Mouse (Mus musculus): ENCODE results near the gene Hdgf. TPM values are rescaled to one million over a fixed set of nuclear protein-coding genes. Genes with fewer than 3 reads are reported as not detected.

The Hdgf gene
- total RNA-seq, 2 experiments from 2014 or later = 152 to 161 TPM

DNA sequence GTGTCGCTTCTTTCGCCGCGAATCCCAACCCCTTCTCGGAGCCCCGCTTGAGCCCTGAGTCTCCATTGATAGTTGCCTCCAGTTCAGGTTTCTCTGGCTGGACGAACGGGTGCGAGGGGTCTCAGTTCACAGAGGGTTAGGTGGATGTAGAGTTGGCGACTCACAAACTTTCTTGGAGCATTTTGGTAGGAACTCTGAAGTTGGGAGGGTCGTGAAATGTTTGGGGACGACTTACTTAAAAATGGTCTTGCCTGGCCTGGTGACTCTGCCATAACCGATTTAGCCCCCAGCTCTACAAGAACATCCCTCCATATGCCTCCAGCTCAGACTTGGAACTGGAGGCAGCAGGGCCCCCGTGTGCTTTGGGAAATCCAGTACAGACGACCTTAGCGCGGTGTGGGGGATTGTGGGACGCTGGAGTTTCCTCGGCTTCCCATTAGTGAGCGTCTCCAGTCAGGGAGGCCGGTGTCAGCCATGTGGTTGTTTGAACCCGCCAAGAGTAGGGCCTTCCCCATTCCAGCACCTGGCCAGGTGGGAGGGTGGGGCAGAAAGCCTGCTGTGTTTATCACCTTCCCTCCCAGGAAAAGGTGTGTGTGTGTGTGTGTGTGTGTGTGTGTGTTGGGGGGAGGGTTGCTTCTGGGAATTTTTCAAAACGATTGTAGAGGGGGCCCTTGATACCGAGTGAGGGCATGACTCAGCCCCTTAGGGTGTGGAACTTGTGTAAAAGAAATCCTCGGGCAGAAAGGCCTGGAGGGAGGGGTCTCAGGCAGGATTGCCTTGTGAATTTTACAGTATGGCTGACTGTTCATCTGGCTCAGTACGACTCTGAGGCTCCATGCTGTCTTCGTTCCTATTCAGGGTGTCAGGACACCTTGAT lies 1.1 kb downstream of the Hdgf start:
- DNase-seq = peak; percentile 32
- intact Hi-C loops (cut with DNase I; ENCODE audit: low total_unique reads) = no loop called here

DNA sequence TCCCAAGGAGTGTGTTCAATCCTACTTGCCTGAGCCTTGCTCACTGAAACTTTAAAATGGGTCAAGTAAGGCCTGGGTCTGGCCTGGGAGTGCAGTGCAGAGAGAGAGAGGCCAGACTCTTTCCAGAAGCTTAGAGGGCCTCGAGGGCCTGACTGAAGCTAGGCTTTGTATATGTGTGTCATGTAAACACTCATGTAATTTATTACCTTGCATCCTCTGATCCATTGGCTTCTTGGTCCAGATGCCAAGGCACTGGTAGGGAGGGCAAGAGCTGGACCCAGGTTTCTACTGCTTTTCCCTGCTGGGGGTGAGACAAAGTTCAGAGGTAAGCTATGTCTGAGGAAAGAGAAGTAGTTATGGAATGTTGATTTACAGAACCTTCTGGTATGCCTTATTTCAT lies 1.8 kb downstream of the Hdgf start:
- no peak for DNase-seq
- intact Hi-C loops (cut with DNase I; ENCODE audit: low total_unique reads) = no loop called here

DNA sequence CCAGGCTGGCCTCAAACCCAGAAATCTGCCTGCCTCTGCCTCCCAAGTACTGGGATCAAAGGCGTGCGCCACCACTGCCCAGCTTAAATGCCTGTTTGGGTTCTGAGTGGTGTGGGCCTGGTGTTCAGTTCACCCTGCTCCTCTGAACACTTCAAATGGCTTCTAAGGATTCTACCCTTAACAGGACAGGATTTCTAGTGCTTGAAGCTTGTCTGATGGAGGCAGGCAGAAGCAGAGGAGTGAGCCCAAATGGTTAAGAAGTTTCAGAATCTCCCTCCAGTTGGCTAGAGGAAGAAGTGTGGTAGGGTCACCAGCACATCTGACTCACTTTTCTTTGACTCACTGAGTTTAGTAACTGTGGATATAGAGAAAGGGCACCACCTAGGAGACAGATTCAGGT lies 3.3 kb downstream of the Hdgf start:
- no peak for DNase-seq
- intact Hi-C loops (cut with DNase I; ENCODE audit: low total_unique reads) = no loop called here

DNA sequence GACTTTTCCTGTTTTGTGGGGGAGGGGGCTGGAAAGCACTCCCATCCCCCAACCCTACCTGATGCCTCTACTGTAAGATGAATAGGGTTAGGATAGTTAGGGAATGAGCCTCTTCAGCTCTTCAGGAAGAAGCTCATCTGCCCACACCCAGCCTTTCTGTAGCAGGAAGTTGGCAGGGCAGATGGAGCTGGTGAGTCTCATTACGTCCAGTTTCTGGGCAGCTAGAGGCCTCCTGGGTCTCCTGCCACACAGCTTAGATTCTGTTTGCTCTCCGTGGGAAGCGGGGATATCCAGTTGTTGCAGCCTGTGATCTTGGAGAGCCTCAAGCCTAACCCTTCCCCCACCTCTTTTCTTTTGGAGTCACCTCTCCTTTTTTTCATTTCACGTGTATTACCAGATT lies 3.8 kb downstream of the Hdgf start:
- intact Hi-C loops (cut with DNase I; ENCODE audit: low total_unique reads) = no loop called here
- no peak for DNase-seq

DNA sequence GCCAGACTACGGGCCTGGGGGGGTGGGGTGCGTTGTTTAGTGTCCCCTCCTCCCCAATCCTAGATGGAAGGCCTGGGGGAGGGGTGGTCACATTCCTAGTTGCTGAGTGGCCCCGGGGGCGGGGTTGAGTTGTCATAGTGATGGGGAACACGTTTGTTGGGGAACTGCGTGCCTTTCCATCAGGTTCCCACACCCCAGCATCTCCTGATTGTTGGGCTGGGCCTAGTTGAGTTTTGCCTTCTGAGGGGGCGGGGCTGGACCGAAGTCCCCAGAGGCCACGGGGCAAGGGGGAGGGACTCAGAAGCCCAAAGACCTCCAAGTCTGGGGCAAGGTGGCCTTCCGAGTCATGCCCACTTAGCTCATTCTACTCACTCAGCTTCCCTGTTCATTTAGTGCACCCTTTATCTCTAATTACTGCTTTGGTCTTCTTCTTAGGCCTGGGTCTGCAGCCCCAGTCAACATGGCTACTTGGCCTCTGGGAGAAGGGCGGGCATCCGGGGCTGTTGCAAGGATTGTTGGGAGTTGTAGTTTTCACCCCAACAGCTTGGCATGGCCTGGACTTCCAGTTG lies 4.5 kb downstream of the Hdgf start:
- DNase-seq = peak; percentile 83
- intact Hi-C loops (cut with DNase I; ENCODE audit: low total_unique reads) = no loop called here

DNA sequence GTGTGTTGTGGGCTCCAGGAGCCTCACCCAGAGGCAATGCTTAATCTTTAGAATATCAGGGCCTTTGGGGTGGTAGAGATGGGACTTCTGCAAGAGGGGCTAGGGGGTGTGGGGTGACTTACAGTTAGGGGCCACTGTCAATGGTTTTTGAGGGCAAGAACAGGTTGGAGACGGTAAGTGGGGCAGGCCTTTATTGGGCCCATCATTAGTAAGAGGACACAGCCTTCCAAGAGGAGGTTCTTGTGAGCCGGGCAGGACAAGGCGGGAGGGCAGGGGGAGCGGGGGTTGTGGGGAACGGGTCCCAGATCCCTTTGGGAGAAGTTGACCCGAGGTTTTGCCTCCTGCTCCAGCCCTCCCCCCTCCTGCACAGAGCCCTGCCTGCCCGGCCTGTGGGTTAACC lies 7.4 kb downstream of the Hdgf start:
- intact Hi-C loops (cut with DNase I; ENCODE audit: low total_unique reads) = no loop called here
- DNase-seq = no peak

DNA sequence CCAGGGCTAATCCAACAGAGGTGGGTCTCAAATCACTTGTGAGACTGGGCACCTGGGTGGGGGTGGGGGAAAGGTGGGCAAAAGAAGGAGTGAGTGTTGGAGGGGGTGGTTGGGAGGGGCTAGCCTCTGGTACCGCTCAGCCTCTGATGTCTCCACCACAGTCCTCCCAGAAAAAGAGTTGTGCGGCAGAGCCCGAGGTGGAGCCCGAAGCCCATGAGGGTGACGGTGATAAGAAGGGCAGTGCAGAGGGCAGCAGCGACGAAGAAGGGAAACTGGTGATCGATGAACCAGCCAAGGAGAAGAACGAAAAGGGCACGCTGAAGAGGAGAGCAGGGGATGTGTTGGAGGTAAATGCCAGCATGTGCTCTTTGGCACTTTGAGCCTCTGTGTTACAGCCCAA lies 7.8 kb downstream of the Hdgf start:
- DNase-seq = no peak
- intact Hi-C loops (cut with DNase I; ENCODE audit: low total_unique reads) = no loop called here

DNA sequence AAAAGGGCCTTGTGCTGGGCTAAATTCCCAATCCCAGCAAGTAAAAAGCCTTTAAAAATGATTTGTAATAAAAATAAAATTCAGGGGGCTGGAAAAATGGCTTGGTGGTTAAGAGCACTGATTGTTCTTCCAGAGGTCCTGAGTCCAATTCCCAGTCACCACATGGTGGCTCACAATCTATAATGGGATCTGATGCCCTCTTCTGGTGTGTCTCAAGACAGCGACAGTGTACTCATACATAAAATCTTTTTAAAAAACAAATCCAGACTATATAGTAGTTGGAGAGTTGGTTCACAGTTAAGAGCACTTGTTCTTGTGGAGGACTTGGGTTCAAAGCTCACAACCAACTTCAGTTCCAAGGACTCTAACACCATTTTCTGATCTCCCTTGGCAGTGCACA lies 10.9 kb downstream of the Hdgf start:
- no peak for DNase-seq
- intact Hi-C loops (cut with DNase I; ENCODE audit: low total_unique reads) = no loop called here

DNA sequence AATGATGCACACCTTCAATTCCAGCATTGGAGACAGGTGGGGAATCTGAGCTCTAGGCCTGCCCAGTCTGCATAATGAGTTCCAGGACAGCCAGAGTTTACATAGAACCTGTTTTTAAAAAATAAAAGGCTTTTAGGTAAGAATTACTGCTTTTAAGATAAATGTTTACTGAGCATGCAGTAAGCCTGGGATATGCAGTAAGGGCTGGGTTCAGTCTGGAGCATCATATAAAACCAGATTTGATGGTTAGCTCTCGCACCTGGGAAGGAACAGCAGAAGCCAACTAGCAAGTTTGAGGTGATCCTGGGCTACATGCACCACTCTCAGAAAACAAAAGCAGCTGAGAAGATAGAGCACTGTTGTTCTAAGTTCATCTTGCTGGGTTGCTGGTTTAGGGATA lies 12.4 kb downstream of the Hdgf start:
- no peak for DNase-seq
- intact Hi-C loops (cut with DNase I; ENCODE audit: low total_unique reads) = no loop called here

DNA sequence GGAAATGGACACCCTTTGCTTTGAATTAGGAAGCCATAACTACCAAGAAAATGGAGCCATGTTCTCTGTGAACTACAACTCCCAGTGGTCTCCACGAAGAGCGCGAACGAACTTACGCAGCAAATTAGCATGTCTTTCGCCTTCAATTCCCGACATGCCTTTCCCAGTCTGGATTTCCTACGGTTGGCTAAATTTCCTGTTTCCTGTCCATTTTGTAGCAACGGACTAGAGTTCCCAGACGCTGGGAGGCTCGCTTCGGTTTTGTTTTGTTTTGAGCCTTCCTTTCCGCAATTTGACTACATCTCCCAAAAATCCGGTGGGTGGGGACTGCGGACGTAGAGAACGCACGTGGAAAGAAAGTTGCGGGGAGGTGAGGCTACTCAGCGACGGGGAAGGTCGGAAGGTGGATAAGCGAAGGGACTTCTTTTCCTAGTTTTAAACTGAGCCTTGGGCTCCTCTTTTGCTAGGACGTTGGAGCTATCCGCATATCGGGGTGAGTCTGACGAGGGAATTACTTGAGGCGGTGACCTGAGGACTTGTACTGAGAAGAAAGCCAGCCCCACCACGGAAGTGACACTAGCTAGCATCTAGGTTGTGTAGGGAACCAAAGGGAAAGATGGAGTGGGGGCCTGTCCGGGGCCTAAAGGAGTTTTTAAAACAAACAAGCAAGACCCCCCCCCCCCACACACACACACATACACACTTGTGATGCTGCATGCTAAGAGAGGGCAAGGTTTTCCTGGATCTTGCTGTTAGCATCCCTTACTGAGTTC lies 13.4 kb downstream of the Hdgf start, which contains the start of gene Mrpl24:
TSS of gene Mrpl24 (plus strand) at position 171 of the 773 bp plus-strand sequence.
- DNase-seq = peak; percentile 65
- intact Hi-C loops (cut with DNase I; ENCODE audit: low total_unique reads) = no loop called here

DNA sequence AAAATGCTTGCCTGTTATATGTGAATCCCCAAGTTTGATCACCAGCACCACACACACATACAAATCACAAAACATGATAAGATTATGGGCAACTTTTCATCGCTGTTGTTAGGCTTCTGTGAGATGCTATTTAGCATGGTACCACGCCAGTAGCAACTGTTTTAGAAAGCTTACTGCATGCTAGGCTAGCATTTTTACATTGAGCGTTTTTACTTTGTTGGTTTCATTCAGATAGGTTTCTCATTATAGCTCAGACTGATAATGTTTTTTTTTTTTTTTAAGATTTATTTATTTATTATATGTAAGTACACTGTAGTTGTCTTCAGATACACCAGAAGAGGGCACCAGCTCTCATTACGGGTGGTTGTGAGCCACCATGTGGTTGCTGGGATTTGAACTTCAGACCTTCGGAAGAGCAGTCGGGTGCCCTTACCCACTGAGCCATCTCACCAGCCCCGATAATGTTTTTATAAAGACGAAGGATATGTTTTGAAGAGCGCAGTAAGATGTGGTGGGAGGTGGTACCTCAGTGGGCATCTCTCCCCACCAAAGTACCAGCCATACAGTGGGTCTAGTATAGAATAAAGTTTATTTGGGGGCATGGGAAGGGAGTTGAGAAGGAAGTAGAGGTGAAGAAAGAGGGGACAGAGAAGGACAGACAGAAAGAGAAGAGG lies 14.3 kb downstream of the Hdgf start:
- no peak for DNase-seq
- intact Hi-C loops (cut with DNase I; ENCODE audit: low total_unique reads) = no loop called here

DNA sequence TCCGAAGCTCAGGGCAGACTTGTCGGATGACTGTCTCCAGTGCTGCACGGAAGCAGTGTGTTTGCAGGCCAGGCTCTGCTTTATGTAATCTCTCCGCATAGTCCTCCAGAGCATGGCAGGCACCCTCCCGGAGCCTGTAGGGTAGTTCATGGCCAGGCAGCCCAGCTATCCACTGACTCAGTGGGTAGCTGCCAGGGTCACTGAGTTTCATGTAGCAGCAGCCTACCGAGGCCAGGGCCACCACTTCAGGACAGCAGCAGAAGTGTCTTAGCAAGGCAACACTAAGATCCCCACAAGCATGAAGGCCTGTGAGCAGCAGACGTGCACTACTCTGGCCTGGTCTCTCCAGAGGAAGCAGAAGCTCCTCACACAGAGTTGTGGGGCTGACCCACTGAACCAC lies 18.9 kb downstream of the Hdgf start:
- intact Hi-C loops (cut with DNase I; ENCODE audit: low total_unique reads) = no loop called here
- DNase-seq = no peak

DNA sequence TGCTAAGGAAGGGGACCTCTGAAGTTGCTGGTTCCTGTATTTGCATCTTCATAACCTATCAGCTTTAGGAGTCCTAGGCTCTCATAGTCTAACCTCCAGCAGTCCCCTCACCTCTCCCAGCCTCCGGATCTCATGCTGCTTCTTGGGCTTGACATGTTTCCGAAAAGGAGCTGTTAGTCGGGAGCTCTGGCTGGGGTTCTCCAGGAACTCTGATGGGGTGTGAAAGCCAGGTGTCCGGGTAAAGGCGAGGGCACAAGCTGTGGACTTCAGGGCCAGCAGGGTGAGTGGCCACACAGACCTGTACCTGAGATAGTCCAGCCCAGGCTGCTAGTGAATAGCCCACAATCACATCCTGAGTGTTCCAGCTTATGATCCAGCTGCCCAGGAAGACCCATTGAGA lies 21.3 kb downstream of the Hdgf start:
- no peak for DNase-seq
- intact Hi-C loops (cut with DNase I; ENCODE audit: low total_unique reads) = no loop called here

DNA sequence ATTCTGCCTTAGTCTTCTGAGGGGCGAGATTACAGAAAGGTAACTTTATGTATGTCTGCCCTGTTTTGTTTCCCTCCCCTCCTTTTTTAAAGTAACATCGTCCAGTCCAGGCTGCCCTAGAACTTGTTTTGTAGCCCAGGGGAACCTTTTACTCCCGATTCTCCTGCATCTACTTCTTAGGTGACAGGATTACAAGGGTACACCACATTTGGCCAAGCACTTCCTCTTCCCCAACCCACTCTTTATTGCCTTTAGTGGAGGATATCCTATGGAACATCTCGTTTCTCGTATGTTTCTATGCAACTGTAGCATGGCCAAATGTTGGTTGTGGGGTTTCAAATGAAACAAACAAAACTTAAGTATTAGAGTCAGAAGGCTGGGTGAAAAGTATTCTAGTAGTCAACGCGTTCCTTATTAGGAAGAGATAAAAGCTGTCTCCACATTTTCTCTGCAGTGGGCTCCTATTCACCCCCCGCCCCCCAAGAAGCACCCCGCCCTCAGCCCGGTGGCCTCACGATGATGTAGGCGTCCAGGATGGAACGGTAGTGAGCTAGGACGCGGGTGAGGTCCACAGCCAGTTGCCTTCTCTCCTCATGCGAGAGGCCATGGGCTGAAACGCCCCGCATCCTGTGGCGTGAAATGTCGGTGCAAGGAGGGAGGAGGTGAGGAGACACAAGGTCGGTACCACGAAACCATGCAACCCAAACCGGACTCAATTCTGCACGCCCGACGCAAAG lies 23.4 kb downstream of the Hdgf start:
- intact Hi-C loops (cut with DNase I; ENCODE audit: low total_unique reads) = loop anchor here (10.0 kb wide), 1 partner anchor 55 kb away; no protein-coding TSS in a partner anchor
- no peak for DNase-seq

DNA sequence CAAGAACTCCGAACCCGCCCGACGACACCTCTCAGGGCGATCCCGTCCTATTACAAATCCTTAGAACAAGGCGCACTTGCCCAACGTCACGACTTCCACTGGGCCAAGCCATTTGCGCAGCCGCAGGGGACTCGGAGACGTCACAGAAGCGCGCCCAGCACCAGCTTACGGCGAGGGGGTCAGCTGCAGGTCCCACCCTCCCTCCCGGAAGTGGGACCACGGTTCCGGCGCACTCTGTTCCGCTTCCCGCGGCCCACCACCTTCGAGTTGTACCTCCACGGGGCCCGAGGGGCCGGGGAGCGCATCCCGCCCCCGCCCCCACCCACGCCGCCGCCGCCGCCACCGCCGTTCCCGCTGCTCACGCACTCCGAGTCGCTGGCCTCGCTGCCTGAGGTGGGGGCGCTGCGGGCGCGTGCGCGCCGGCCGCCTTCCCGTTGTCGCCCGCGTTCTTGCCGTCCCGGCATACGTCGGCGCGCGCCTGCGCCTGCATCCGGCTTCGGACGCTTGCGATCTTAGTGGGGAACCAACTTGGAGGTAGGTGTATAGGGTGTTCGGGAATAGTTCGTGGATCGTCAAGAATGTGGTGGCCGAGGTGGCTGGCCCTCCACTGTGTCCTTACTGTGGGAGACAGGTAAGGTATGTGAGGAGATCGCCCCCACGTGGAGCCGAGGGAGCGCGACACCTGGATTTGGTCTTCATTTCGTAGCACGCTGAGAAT lies 24.1 kb downstream of the Hdgf start, which contains the start of the genes Isg20l2 and Rrnad1:
TSS of gene Isg20l2 (plus strand) at position 237 of the 718 bp plus-strand sequence.
TSS of gene Rrnad1 (minus strand) at position 640 of the 718 bp plus-strand sequence.
- intact Hi-C loops (cut with DNase I; ENCODE audit: low total_unique reads) = loop anchor here (10.0 kb wide), 1 partner anchor 55 kb away; no protein-coding TSS in a partner anchor
- peak; percentile 98 for DNase-seq

DNA sequence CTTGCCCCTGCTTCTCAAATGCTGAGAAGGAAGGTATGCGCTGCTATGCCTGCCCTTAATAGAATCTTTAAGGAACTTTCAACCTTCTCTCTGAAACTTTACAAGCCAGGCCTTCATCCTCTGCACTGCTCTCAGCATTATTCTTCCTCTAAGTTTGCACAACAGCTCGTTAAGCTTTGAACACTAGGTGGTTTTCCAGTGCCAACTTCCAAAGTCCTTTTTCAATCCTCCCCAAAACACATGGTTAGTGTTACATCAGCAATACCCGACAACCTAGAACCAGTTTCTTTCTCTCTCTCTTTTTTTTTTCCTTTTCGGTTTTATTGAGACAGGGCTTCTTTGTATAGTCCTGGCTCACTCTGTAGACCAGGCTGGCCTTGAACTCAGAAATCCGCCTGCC lies 27.9 kb downstream of the Hdgf start:
- intact Hi-C loops (cut with DNase I; ENCODE audit: low total_unique reads) = loop anchor here (10.0 kb wide), 1 partner anchor 51 kb away; no protein-coding TSS in a partner anchor
- DNase-seq = no peak

DNA sequence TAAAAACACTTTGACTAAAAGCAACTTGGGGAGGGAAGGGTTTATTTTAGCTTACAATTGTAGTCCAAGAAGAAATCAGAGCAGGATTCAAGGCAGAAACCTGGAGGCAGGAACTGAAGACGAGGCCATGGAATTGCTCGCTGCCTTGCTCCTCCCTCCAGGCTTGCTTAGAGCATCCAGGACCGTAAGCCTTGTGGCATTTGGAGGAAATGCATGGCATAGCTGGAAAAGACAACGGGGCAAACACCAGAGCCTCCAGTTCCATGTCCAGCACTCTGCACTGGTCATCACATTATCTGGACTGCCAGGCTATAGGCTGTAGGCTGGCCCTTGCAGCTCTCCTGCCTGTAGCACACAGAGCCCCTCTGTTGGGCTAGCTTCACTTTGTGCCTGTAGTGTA lies 28.4 kb downstream of the Hdgf start:
- intact Hi-C loops (cut with DNase I; ENCODE audit: low total_unique reads) = loop anchor here (10.0 kb wide), 1 partner anchor 50 kb away; no protein-coding TSS in a partner anchor
- DNase-seq = no peak

DNA sequence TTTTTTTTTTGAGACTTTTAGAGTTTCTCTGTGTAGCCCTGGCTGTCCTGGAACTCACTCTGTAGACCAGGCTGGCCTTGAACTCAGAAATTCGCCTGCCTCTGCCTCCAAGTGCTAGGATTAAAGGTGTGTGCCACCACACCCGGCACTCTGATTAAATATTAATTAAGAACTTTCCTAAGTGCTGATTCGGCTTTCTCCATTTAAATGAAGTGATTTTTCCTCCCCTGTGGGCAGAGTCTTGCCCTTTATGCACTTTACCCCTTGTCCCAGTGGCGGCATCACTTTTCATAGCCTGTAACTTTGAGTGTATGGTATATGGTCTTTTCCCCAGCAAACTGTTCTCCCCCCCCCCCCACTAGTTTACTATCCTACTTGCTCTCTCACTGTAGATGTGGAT lies 29.1 kb downstream of the Hdgf start:
- no peak for DNase-seq
- intact Hi-C loops (cut with DNase I; ENCODE audit: low total_unique reads) = loop anchor here (10.0 kb wide), 1 partner anchor 50 kb away; no protein-coding TSS in a partner anchor

All from gastrocnemius, postnatal 14 days (tissue).